Mouse (Mus musculus) liver, embryonic 14.5 days (tissue): ENCODE results near the gene Hnrnpf.

ENCODE experiments used
- CTCF ChIP-seq: IDR thresholded peaks from 2 replicates; pipeline ENCODE4 v1.5.1; 2016; ENCODE audit warnings: antibody characterized with exemption, low read depth, control low read depth
- EP300 ChIP-seq: IDR thresholded peaks from 2 replicates; pipeline ENCODE4 v1.6.1; 2016; ENCODE audit warnings: antibody characterized with exemption, low read depth

DNA sequence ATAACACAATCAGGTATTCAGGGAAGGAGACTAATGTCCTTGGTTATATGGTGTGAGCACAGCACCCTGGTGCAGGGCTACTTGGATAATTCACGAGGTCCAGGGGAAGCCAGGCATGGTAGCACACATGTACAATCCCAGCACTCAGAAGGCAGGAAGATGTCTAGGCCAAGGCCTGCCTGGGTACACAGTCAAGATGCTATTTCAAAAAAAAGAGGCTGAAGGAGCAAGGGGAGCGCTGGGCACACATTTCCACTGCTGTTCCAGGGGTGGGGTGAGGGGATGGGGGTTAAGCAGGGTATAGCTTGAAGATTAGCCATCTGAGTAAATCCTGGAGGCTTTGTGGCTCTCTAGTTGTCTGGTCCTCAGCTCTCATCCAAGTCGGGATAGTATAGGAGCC, 3.7 kb downstream of the Hnrnpf start:
- TF ChIP-seq EP300: no peak
- TF ChIP-seq CTCF: no peak
